Mouse (Mus musculus): Measurements from ENCODE around the gene Rora.

GRCm38 (mm10) chr9:68998961-68999360, 345.4 kb downstream of the Rora start:
- TF ChIP-seq CTCF (IDR thresholded peaks at IDR 0.05; ENCODE audit: low read depth, low read length) (no peak), POLR2A (IDR thresholded peaks at IDR 0.05; ENCODE audit: borderline replicate concordance, low read depth, low read length) (no peak)
